Mouse (Mus musculus): ENCODE measurements around the gene Spata20. TPM values are rescaled to one million over a fixed set of nuclear protein-coding genes. Genes with fewer than 3 reads are reported as not detected.

Gene Spata20
- polyA plus RNA-seq, 1 experiment from 2014 or later, result not detected

GRCm38 (mm10) chr11:94470391-94470790 lies 15.6 kb downstream of the Spata20 start:
- H3K27me3 ChIP-seq (replicated peaks), result peaks cover 61% of the 10 kb centered on the region
- H3K4me3 ChIP-seq, result no peak overlapping the region
- H3K4me2 ChIP-seq, result no peak overlapping the region
- H3K9me3 ChIP-seq (replicated peaks), result no peaks in the 10 kb centered on the region
- no peak overlapping the region for H3K27ac ChIP-seq (ENCODE audit: poor library complexity, severe bottlenecking)
- H3K36me3 ChIP-seq, result no peaks in the 10 kb centered on the region
- no peak overlapping the region for H3K9ac ChIP-seq
- peaks cover 68% of the 10 kb centered on the region for H3K4me1 ChIP-seq (replicated peaks)
- no peak for ATAC-seq (ENCODE audit: insufficient number of reproducible peaks, low FRiP score)
- WGBS, result 50% methylated on average over 7 of the region's 7 CpGs

GRCm38 (mm10) chr11:94469136-94470064 lies 16.6 kb downstream of the Spata20 start:
- H3K36me3 ChIP-seq, result no peaks in the 10 kb centered on the region
- H3K27ac ChIP-seq (ENCODE audit: poor library complexity, severe bottlenecking), result no peak overlapping the region
- no peak overlapping the region for H3K4me3 ChIP-seq
- peaks cover 70% of the 10 kb centered on the region for H3K4me1 ChIP-seq (replicated peaks)
- no peaks in the 10 kb centered on the region for H3K9me3 ChIP-seq (replicated peaks)
- H3K27me3 ChIP-seq (replicated peaks), result peaks cover 56% of the 10 kb centered on the region
- H3K9ac ChIP-seq, result 0 out of 2 replicates have a peak overlapping the region, but pooled peaks have one; percentile 17
- WGBS, result 54% methylated on average over 9 of the region's 9 CpGs
- H3K4me2 ChIP-seq, result no peak overlapping the region
- no peak for ATAC-seq (ENCODE audit: insufficient number of reproducible peaks, low FRiP score)

GRCm38 (mm10) chr11:94468582-94469064 lies 17.4 kb downstream of the Spata20 start:
- peaks cover 64% of the 10 kb centered on the region for H3K4me1 ChIP-seq (replicated peaks)
- H3K27me3 ChIP-seq (replicated peaks), result peaks cover 52% of the 10 kb centered on the region
- H3K27ac ChIP-seq (ENCODE audit: poor library complexity, severe bottlenecking), result no peak overlapping the region
- 35% methylated on average over 4 of the region's 4 CpGs for WGBS
- no peaks in the 10 kb centered on the region for H3K9me3 ChIP-seq (replicated peaks)
- H3K4me3 ChIP-seq, result no peak overlapping the region
- ATAC-seq (ENCODE audit: insufficient number of reproducible peaks, low FRiP score), result no peak
- no peak overlapping the region for H3K9ac ChIP-seq
- H3K4me2 ChIP-seq, result no peak overlapping the region
- H3K36me3 ChIP-seq, result no peaks in the 10 kb centered on the region

- Histone ChIP-seq H3K4me2 (no peak overlapping the region), H3K4me1 (replicated peaks) (peaks cover 42% of the 10 kb centered on the region), H3K36me3 (no peaks in the 10 kb centered on the region), H3K27ac (ENCODE audit: poor library complexity, severe bottlenecking) (no peak overlapping the region), H3K9ac (no peak overlapping the region), H3K4me3 (no peak overlapping the region), H3K9me3 (replicated peaks) (no peaks in the 10 kb centered on the region), H3K27me3 (replicated peaks) (peaks cover 35% of the 10 kb centered on the region)
- ATAC-seq (ENCODE audit: insufficient number of reproducible peaks, low FRiP score), result no peak
- 90% methylated on average over 17 of the region's 17 CpGs for WGBS
Observed at GRCm38 (mm10) chr11:94466333-94466855, 19.6 kb downstream of the Spata20 start.

GRCm38 (mm10) chr11:94464170-94464569 lies 21.8 kb downstream of the Spata20 start:
- WGBS, result 65% methylated on average over 2 of the region's 2 CpGs
- Histone ChIP-seq H3K27ac (ENCODE audit: poor library complexity, severe bottlenecking) (no peak overlapping the region), H3K4me1 (replicated peaks) (peaks cover 30% of the 10 kb centered on the region), H3K4me2 (no peak overlapping the region), H3K9me3 (replicated peaks) (no peaks in the 10 kb centered on the region), H3K27me3 (replicated peaks) (peaks cover 32% of the 10 kb centered on the region), H3K4me3 (no peak overlapping the region), H3K36me3 (no peaks in the 10 kb centered on the region), H3K9ac (no peak overlapping the region)
- no peak for ATAC-seq (ENCODE audit: insufficient number of reproducible peaks, low FRiP score)

- no peak overlapping the region for H3K4me3 ChIP-seq
- H3K27ac ChIP-seq (ENCODE audit: poor library complexity, severe bottlenecking), result no peak overlapping the region
- peaks cover 16% of the 10 kb centered on the region for H3K4me1 ChIP-seq (replicated peaks)
- peaks cover 49% of the 10 kb centered on the region for H3K27me3 ChIP-seq (replicated peaks)
- 86% methylated on average over 11 of the region's 11 CpGs for WGBS
- no peaks in the 10 kb centered on the region for H3K9me3 ChIP-seq (replicated peaks)
- no peak overlapping the region for H3K9ac ChIP-seq
- no peaks in the 10 kb centered on the region for H3K36me3 ChIP-seq
- ATAC-seq (ENCODE audit: insufficient number of reproducible peaks, low FRiP score), result no peak
- H3K4me2 ChIP-seq, result no peak overlapping the region
Observed at GRCm38 (mm10) chr11:94461856-94462255, 24.1 kb downstream of the Spata20 start.

- Histone ChIP-seq H3K27me3 (replicated peaks) (peaks cover 60% of the 10 kb centered on the region), H3K4me1 (replicated peaks) (peaks cover 12% of the 10 kb centered on the region), H3K36me3 (no peaks in the 10 kb centered on the region), H3K4me3 (no peak overlapping the region), H3K4me2 (no peak overlapping the region), H3K9me3 (replicated peaks) (no peaks in the 10 kb centered on the region), H3K27ac (ENCODE audit: poor library complexity, severe bottlenecking) (no peak overlapping the region), H3K9ac (no peak overlapping the region)
- no peak for ATAC-seq (ENCODE audit: insufficient number of reproducible peaks, low FRiP score)
- 73% methylated on average over 15 of the region's 15 CpGs for WGBS
Observed at GRCm38 (mm10) chr11:94457001-94457400, 29.0 kb downstream of the Spata20 start.

GRCm38 (mm10) chr11:94456347-94456746 lies 29.6 kb downstream of the Spata20 start:
- peak; percentile 62 for ATAC-seq (ENCODE audit: insufficient number of reproducible peaks, low FRiP score)
- Histone ChIP-seq H3K4me3 (no peak overlapping the region), H3K9ac (no peak overlapping the region), H3K27ac (ENCODE audit: poor library complexity, severe bottlenecking) (no peak overlapping the region), H3K4me2 (no peak overlapping the region), H3K36me3 (no peaks in the 10 kb centered on the region), H3K4me1 (replicated peaks) (peaks cover 18% of the 10 kb centered on the region), H3K27me3 (replicated peaks) (peaks cover 60% of the 10 kb centered on the region), H3K9me3 (replicated peaks) (no peaks in the 10 kb centered on the region)
- WGBS, result 55% methylated on average over 3 of the region's 3 CpGs

- H3K9me3 ChIP-seq (replicated peaks), result no peaks in the 10 kb centered on the region
- 77% methylated on average over 10 of the region's 10 CpGs for WGBS
- no peak overlapping the region for H3K9ac ChIP-seq
- H3K27me3 ChIP-seq (replicated peaks), result peaks cover 54% of the 10 kb centered on the region
- H3K36me3 ChIP-seq, result no peaks in the 10 kb centered on the region
- no peak overlapping the region for H3K27ac ChIP-seq (ENCODE audit: poor library complexity, severe bottlenecking)
- H3K4me3 ChIP-seq, result no peak overlapping the region
- peaks cover 29% of the 10 kb centered on the region for H3K4me1 ChIP-seq (replicated peaks)
- ATAC-seq (ENCODE audit: insufficient number of reproducible peaks, low FRiP score), result no peak
- H3K4me2 ChIP-seq, result peak overlapping the region; percentile 15
Observed at GRCm38 (mm10) chr11:94455161-94455820, 30.7 kb downstream of the Spata20 start.

- Histone ChIP-seq H3K36me3 (no peaks in the 10 kb centered on the region), H3K9ac (no peak overlapping the region), H3K4me2 (no peak overlapping the region), H3K27me3 (replicated peaks) (peaks cover 54% of the 10 kb centered on the region), H3K4me3 (no peak overlapping the region), H3K9me3 (replicated peaks) (no peaks in the 10 kb centered on the region), H3K27ac (ENCODE audit: poor library complexity, severe bottlenecking) (no peak overlapping the region), H3K4me1 (replicated peaks) (peaks cover 34% of the 10 kb centered on the region)
- WGBS, result 80% methylated on average over 5 of the region's 5 CpGs
- ATAC-seq (ENCODE audit: insufficient number of reproducible peaks, low FRiP score), result no peak
Observed at GRCm38 (mm10) chr11:94454756-94455155, 31.2 kb downstream of the Spata20 start.
